Mouse (Mus musculus): ENCODE results near the gene Gm6993. TPM values are rescaled to one million over a fixed set of nuclear protein-coding genes. Genes with fewer than 3 reads are reported as not detected.

Gm6993 gene
- not detected for polyA plus RNA-seq (2014; fragmentation: Illumina TruSeq; extraction: RNeasy Lipid Tissue Mini Kit (QIAGEN cat#74804); ENCODE audit: low replicate concordance)

GRCm38 (mm10) chr12:31240470-31240869 lies at the start of gene Gm6993:
Gene Gm6993, plus strand, starts transcription at chr12:31240770.

GRCm38 (mm10) chr12:31265005-31265721 lies 24.6 kb downstream of the Gm6993 start, which contains the start of gene Lamb1:
Gene Lamb1, plus strand, starts transcription at chr12:31265234.

Other genes starting within 250 kb of the Gm6993 start
- 44.2 TPM for gene Fam110c, start 166.9 kb upstream of the Gm6993 start, polyA plus RNA-seq (2014; fragmentation: Illumina TruSeq; extraction: RNeasy Lipid Tissue Mini Kit (QIAGEN cat#74804); ENCODE audit: low replicate concordance)
- gene Lamb1, start 24.5 kb downstream of the Gm6993 start, polyA plus RNA-seq (2014; fragmentation: Illumina TruSeq; extraction: RNeasy Lipid Tissue Mini Kit (QIAGEN cat#74804); ENCODE audit: low replicate concordance) = 13.6 TPM
- gene Dld, start 110.7 kb downstream of the Gm6993 start, polyA plus RNA-seq (2014; fragmentation: Illumina TruSeq; extraction: RNeasy Lipid Tissue Mini Kit (QIAGEN cat#74804); ENCODE audit: low replicate concordance) = 661 TPM
- gene Slc26a3, start 150.1 kb downstream of the Gm6993 start, polyA plus RNA-seq (2014; fragmentation: Illumina TruSeq; extraction: RNeasy Lipid Tissue Mini Kit (QIAGEN cat#74804); ENCODE audit: low replicate concordance) = 387 TPM

Measured in small intestine, adult 10 weeks (tissue).